Mouse (Mus musculus): ENCODE measurements around the gene Stradb.
"Not testable (repeated sequence)": the region's sequence is repeated elsewhere in the genome, so short reads cannot be mapped to it uniquely, and the experiment has no call there.

- not testable (repeated sequence) for TF ChIP-seq CTCF (IDR thresholded peaks at IDR 0.05; ENCODE audit: low read depth, low read length); POLR2A (IDR thresholded peaks at IDR 0.05; ENCODE audit: extremely low read depth, insufficient read depth, low read length)
Measured at GRCm38 (mm10) chr1:58958789-58959526, 14.4 kb upstream of the Stradb start.
